Mouse (Mus musculus) G1E (cell line): Measurements from ENCODE around the gene Clca2. TPM values are rescaled to one million over a fixed set of nuclear protein-coding genes. Genes with fewer than 3 reads are reported as not detected.

ENCODE experiments used
- ATAC-seq: 2 replicates; pipeline ENCODE4 v1.8.0; 2016; ENCODE audit warnings: mild to moderate bottlenecking; ENCODE audit not compliant: insufficient number of reproducible peaks, poor library complexity, low FRiP score, severe bottlenecking; ENCODE audit errors: extremely low read depth
- DNase-seq: peaks from one replicate; pipeline ENCODE4 v3.0.0; 2012; ENCODE audit warnings: low spot score
- H3K27me3 ChIP-seq: 2 replicates; pipeline ENCODE4 v1.6.1; 2012; ENCODE audit warnings: mild to moderate bottlenecking, low read length, inconsistent platforms; ENCODE audit not compliant: insufficient read depth
- H3K36me3 ChIP-seq: replicated peaks from 2 replicates; pipeline ENCODE3; 2012; ENCODE audit warnings: mild to moderate bottlenecking, inconsistent platforms
- H3K4me1 ChIP-seq: 2 replicates; pipeline ENCODE4 v1.6.1; 2012; ENCODE audit warnings: low read depth, low read length, inconsistent platforms, mixed read lengths; ENCODE audit not compliant: insufficient read depth
- H3K4me3 ChIP-seq: 2 replicates; pipeline ENCODE4 v1.5.1; 2012; ENCODE audit warnings: low read depth, mild to moderate bottlenecking, inconsistent platforms, low read length, moderate library complexity, mixed read lengths
- H3K9me3 ChIP-seq: replicated peaks from 2 replicates; pipeline ENCODE4 v1.6.1; 2012; ENCODE audit warnings: inconsistent platforms
- CTCF ChIP-seq: IDR thresholded peaks from 2 replicates; pipeline ENCODE4 v1.5.1; 2012; ENCODE audit warnings: low read depth, low read length, inconsistent platforms, mixed read lengths
- GATA1 ChIP-seq: IDR thresholded peaks from 2 replicates; pipeline ENCODE4 v1.6.1; 2012; ENCODE audit warnings: borderline replicate concordance, low read length, inconsistent platforms, mixed read lengths
- GATA2 ChIP-seq: IDR thresholded peaks from 2 replicates; pipeline ENCODE4 v1.6.1; 2012; ENCODE audit warnings: low read depth, low read length, inconsistent platforms, borderline replicate concordance
- POLR2AphosphoS5 ChIP-seq: IDR thresholded peaks from 2 replicates; pipeline ENCODE4 v1.6.1; 2012; ENCODE audit warnings: low read depth, low read length, inconsistent platforms; ENCODE audit not compliant: insufficient replicate concordance
- TAL1 ChIP-seq: conservative IDR thresholded peaks from 2 replicates; pipeline ENCODE4 v1.6.1; 2012; ENCODE audit warnings: low read depth, low read length, inconsistent platforms, mixed read lengths
- polyA plus RNA-seq: library from polyadenylated mRNA; stranded (reverse); fragments of >175 nt; gene quantifications from 2 replicates; pipeline ENCODE4 v1.2.3, GENCODE M21; 2012
- total RNA-seq, 2 experiments: library from RNA; stranded (forward) in 1 of 2; stranded (reverse) in 1 of 2; fragments of 200-1000 nt in 1 of 2; fragments of >200 nt in 1 of 2; fragmentation: Nextera tagmentation in 1 of 2; gene quantifications; 2 replicates each; pipeline ENCODE4 v1.2.3; 2014 to 2017

The Clca2 gene
- total RNA-seq (2014; fragmentation: Nextera tagmentation) (not detected in 2 replicates), total RNA-seq (2017) (0.05 TPM in 1 of 2 replicates, not detected in the other), polyA plus RNA-seq (not detected in 2 replicates)

GRCm38 (mm10) chr3:145099291-145099690 lies at the start of gene Clca2:
Gene Clca2, minus strand, starts transcription at chr3:145099443.
- ATAC-seq (no peak), DNase-seq (no peak)
- TF ChIP-seq GATA2 (no peak), POLR2AphosphoS5 (no peak), GATA1 (no peak), TAL1 (no peak), CTCF (no peak)
- H3K4me3 ChIP-seq: no peak within 1 kb of the TSS
- peaks cover 35% of the 10 kb centered on the region for H3K4me1 ChIP-seq
- H3K36me3 ChIP-seq: no peaks in the 10 kb centered on the region
- peaks cover 5% of the 10 kb centered on the region for H3K27me3 ChIP-seq
- no peaks in the 10 kb centered on the region for H3K9me3 ChIP-seq

DNA sequence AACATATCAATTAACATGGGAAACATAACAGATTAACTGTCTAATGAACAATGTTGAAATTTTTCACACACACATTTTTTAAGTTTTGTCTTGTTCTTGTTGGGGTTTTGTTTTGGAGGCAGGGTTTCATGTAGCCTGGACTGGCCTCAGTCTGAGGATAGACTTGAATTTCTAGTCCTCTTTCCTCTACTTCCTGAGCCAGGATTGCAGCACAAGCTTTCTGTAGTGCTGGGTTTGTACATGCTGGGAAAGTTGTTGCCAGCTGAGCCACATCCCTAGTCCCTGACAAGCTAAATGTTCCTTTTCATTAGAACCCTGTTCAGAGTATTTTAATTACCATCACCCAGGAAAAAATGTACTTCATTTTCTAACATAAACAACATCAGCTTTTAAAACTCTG lies 48.7 kb upstream of the Clca2 start:
- ATAC-seq (no peak), DNase-seq (no peak)
- TF ChIP-seq POLR2AphosphoS5: no peak
- no peak for TF ChIP-seq GATA1
- TF ChIP-seq CTCF: no peak
- no peak for TF ChIP-seq TAL1
- TF ChIP-seq GATA2: no peak
- Histone ChIP-seq H3K4me3 (no peak overlapping the region), H3K36me3 (peaks cover 66% of the 10 kb centered on the region), H3K27me3 (no peaks in the 10 kb centered on the region), H3K4me1 (no peaks in the 10 kb centered on the region), H3K9me3 (no peaks in the 10 kb centered on the region)

DNA sequence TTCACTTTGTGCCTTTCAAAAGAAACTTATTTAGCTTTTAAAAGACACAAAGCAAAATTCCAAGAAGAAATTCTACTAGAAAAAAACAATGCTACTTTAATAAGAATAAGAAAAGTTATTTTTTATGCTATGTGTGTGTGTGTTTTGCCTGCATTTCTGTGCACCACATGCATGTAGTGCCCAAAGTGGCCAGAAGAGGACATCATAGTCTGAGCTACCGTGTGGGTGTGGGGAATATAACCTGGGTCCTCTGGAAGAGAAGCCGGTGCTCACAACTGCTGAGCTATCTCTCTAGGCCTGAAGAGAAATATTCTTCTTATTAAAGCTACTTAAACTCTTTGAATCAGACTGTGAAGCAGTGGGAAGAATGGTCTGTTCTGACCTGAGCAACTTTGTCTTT lies 48.2 kb upstream of the Clca2 start:
- Histone ChIP-seq H3K4me3 (no peak overlapping the region), H3K36me3 (peaks cover 69% of the 10 kb centered on the region), H3K9me3 (no peaks in the 10 kb centered on the region), H3K27me3 (no peaks in the 10 kb centered on the region), H3K4me1 (no peaks in the 10 kb centered on the region)
- no peak for ATAC-seq
- TF ChIP-seq GATA2: no peak
- no peak for TF ChIP-seq GATA1
- TF ChIP-seq TAL1: no peak
- no peak for TF ChIP-seq POLR2AphosphoS5
- no peak for TF ChIP-seq CTCF
- no peak for DNase-seq

DNA sequence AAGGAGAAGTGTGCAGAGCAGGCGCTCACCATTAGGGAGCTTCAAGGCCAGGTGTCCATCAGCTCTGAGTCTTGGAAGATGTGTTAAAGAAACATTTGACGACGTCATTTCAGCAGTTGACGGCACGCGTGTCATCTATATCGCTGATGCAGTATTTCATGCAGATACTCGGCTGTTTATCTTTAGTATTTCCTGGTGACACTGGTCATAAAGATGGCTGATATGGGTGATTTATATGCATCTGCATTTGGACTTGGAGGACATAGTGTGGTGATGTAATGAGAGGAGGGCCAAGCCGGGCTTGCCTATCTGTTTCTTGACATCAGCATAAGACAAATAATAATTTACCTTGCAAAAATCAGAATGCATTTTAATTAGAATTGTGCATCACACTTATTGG lies 47.6 kb upstream of the Clca2 start:
- no peaks in the 10 kb centered on the region for H3K9me3 ChIP-seq
- TF ChIP-seq TAL1 (no peak), POLR2AphosphoS5 (no peak), CTCF (no peak)
- H3K4me1 ChIP-seq: no peaks in the 10 kb centered on the region
- DNase-seq (no peak), ATAC-seq (no peak)
- peaks cover 67% of the 10 kb centered on the region for H3K36me3 ChIP-seq
- H3K4me3 ChIP-seq: no peak overlapping the region
- H3K27me3 ChIP-seq: no peaks in the 10 kb centered on the region

DNA sequence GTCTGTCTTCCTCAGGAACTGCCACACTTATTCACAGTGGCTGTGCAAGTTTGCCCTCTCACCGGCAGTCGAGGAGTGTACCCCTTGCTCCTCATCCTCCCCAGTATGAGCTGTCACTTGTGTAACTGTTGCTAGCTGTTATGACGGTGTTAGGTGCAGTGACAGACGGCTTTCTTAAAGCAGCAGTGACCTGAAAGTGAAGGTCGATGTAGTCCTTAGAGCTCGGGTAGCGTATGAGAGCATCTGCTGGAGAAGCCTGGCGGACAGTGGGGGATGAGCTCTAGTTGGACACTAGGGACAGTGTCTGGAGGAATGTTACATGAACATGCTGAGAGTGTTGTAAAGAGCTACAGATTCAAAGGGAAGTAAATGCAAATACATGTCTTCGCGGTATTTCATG lies 44.6 kb upstream of the Clca2 start:
- ATAC-seq (no peak), DNase-seq (no peak)
- H3K9me3 ChIP-seq: no peaks in the 10 kb centered on the region
- no peak overlapping the region for H3K4me3 ChIP-seq
- no peak for TF ChIP-seq GATA2
- no peak for TF ChIP-seq CTCF
- no peak for TF ChIP-seq POLR2AphosphoS5
- no peak for TF ChIP-seq TAL1
- no peak for TF ChIP-seq GATA1
- peaks cover 60% of the 10 kb centered on the region for H3K36me3 ChIP-seq
- H3K4me1 ChIP-seq: no peaks in the 10 kb centered on the region
- H3K27me3 ChIP-seq: no peaks in the 10 kb centered on the region

DNA sequence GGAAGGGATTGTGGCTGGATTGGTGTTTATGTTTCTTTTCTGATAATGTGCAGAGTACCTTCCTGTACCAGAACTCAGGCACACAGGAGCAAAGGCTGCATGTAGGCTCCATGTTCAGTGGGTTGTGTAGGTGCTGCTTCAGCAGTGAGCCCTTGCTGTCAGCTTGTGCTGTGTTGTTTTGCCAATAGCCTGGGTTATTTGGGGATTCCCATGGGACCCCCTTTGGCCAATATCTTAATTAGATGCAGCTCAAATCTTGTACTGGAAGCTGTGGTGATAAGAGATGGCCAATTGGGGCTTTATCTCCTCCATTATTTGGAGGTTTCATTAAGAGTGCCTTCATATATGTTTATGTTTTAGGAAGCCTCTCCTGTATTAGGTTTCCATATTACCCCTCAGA lies 43.7 kb upstream of the Clca2 start:
- no peak for TF ChIP-seq GATA1
- TF ChIP-seq GATA2: no peak
- TF ChIP-seq TAL1: no peak
- no peak for TF ChIP-seq POLR2AphosphoS5
- TF ChIP-seq CTCF: no peak
- no peak overlapping the region for H3K4me3 ChIP-seq
- peaks cover 64% of the 10 kb centered on the region for H3K36me3 ChIP-seq
- ATAC-seq (no peak), DNase-seq (no peak)
- no peaks in the 10 kb centered on the region for H3K4me1 ChIP-seq
- no peaks in the 10 kb centered on the region for H3K27me3 ChIP-seq
- no peaks in the 10 kb centered on the region for H3K9me3 ChIP-seq

DNA sequence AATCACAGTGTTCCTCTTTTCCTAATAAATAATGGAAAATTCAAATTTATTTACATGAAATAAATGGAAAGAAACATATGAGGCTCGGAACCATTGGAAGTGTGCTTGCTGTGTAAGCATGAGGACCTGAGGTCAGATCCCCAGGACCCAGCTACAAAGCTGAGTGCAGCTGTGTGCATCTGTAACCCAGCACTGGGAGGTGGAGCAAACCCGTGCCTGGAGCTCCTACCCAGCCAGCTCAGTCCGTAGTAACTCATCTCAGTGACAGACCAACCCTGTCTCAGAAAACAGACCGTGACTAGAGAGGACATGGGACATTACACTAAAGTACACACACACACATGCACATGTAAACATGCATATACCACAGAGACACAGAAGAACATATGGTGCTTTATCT lies 41.0 kb upstream of the Clca2 start:
- H3K4me1 ChIP-seq: no peaks in the 10 kb centered on the region
- H3K27me3 ChIP-seq: no peaks in the 10 kb centered on the region
- H3K9me3 ChIP-seq: no peaks in the 10 kb centered on the region
- DNase-seq (no peak), ATAC-seq (no peak)
- H3K4me3 ChIP-seq: no peak overlapping the region
- peaks cover 58% of the 10 kb centered on the region for H3K36me3 ChIP-seq
- TF ChIP-seq POLR2AphosphoS5: no peak
- TF ChIP-seq TAL1: no peak
- no peak for TF ChIP-seq CTCF
- no peak for TF ChIP-seq GATA1
- no peak for TF ChIP-seq GATA2
